Mouse (Mus musculus): ENCODE measurements around the gene Dnajc16. TPM values are rescaled to one million over a fixed set of nuclear protein-coding genes. Genes with fewer than 3 reads are reported as not detected.

Dnajc16 gene
- polyA plus RNA-seq, 1 experiment from 2014 or later: 4.8 TPM

DNA sequence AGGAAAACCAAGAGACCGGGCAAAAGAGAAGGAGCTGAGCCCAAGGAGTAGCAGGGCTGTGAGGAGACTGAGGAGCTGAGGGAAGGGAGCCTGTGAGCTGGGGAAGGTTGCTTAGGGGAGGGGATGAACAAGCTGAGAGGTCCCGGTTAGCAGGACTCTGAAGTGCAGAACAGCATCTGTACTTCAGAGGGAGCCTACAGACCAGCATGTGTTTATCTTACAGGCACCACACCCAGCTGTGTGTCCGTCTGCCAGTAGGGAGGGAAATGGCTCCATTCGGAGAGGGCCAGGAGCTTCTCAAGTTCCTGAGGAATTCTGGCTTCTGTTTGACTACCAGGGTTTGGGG lies 38.7 kb downstream of the Dnajc16 start:
- H3K27me3 ChIP-seq (ENCODE audit: poor library complexity, severe bottlenecking): peaks cover 6% of the 10 kb centered on the region
- peaks cover 16% of the 10 kb centered on the region for H3K4me1 ChIP-seq
- WGBS: 21% methylated on average over 4 of the region's 4 CpGs
- no peak overlapping the region for H3K27ac ChIP-seq
- H3K9me3 ChIP-seq: no peaks in the 10 kb centered on the region
- H3K36me3 ChIP-seq (replicated peaks): no peaks in the 10 kb centered on the region
- no peak overlapping the region for H3K4me3 ChIP-seq
- no peak for DNase-seq (ENCODE audit: extremely low spot score, low spot score)

DNA sequence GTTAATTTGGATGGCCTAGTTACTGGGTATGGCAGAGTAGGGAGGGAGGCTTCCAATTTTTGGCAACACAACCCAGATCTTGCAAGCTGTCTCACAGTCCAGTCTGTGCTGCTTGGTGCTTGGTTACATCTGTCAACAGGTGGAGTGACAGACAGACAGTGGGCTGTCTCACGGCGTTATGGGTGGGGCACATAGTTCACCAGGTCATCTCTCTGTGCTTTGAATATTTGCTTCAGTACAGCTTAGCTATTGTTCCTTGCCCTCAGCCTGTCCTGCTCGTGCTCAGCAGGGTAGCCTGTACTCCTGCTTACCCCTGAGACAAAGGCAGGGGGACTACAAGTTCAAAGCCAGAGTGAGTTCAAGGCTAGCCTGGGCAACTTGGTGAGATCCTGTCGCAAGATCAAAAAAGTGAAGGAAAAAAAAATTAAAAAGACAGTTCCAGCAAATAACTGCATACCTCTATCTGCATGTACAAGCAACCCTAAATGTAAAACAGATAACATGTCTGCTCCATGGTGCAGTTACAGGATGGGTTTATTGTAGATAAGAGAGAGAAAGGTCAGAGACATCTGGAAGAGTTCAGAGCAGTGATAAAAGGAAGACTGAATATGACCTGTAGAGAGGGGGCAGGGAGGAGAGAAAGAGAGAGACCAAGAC lies 39.2 kb downstream of the Dnajc16 start:
- WGBS: 58% methylated on average over 4 of the region's 4 CpGs
- H3K4me1 ChIP-seq: peaks cover 19% of the 10 kb centered on the region
- H3K27me3 ChIP-seq (ENCODE audit: poor library complexity, severe bottlenecking): peaks cover 11% of the 10 kb centered on the region
- no peaks in the 10 kb centered on the region for H3K9me3 ChIP-seq
- H3K27ac ChIP-seq: no peak overlapping the region
- no peak for DNase-seq (ENCODE audit: extremely low spot score, low spot score)
- no peaks in the 10 kb centered on the region for H3K36me3 ChIP-seq (replicated peaks)
- no peak overlapping the region for H3K4me3 ChIP-seq

- Histone ChIP-seq H3K36me3 (replicated peaks) (no peaks in the 10 kb centered on the region), H3K4me1 (peaks cover 21% of the 10 kb centered on the region), H3K27me3 (ENCODE audit: poor library complexity, severe bottlenecking) (peaks cover 13% of the 10 kb centered on the region), H3K27ac (0 out of 2 replicates have a peak overlapping the region, but pooled peaks have one; percentile 26), H3K9me3 (no peaks in the 10 kb centered on the region), H3K4me3 (no peak overlapping the region)
- WGBS: 67% methylated on average over 3 of the region's 3 CpGs
- no peak for DNase-seq (ENCODE audit: extremely low spot score, low spot score)
Measured at GRCm38 (mm10) chr4:141750826-141751225, 39.9 kb downstream of the Dnajc16 start.

GRCm38 (mm10) chr4:141749557-141749956 lies 41.2 kb downstream of the Dnajc16 start:
- WGBS: 50% methylated on average over 11 of the region's 11 CpGs
- H3K27me3 ChIP-seq (ENCODE audit: poor library complexity, severe bottlenecking): peaks cover 13% of the 10 kb centered on the region
- H3K9me3 ChIP-seq: no peaks in the 10 kb centered on the region
- H3K27ac ChIP-seq: no peak overlapping the region
- no peak overlapping the region for H3K4me3 ChIP-seq
- peaks cover 21% of the 10 kb centered on the region for H3K4me1 ChIP-seq
- DNase-seq (ENCODE audit: extremely low spot score, low spot score): no peak
- no peaks in the 10 kb centered on the region for H3K36me3 ChIP-seq (replicated peaks)

- H3K4me3 ChIP-seq: no peak within 1 kb of the TSS
- no peaks in the 10 kb centered on the region for H3K9me3 ChIP-seq
- WGBS: 24% methylated on average over 25 of the region's 25 CpGs
- peaks cover 13% of the 10 kb centered on the region for H3K27me3 ChIP-seq (ENCODE audit: poor library complexity, severe bottlenecking)
- no peak within 1 kb of the TSS for H3K27ac ChIP-seq
- no peak for DNase-seq (ENCODE audit: extremely low spot score, low spot score)
- H3K4me1 ChIP-seq: peaks cover 14% of the 10 kb centered on the region
- H3K36me3 ChIP-seq (replicated peaks): no peaks in the 10 kb centered on the region
Measured at GRCm38 (mm10) chr4:141746578-141747346, 44.0 kb downstream of the Dnajc16 start, which contains the start of gene Agmat. Agmat (plus strand) TSS chr4:141746672.

DNA sequence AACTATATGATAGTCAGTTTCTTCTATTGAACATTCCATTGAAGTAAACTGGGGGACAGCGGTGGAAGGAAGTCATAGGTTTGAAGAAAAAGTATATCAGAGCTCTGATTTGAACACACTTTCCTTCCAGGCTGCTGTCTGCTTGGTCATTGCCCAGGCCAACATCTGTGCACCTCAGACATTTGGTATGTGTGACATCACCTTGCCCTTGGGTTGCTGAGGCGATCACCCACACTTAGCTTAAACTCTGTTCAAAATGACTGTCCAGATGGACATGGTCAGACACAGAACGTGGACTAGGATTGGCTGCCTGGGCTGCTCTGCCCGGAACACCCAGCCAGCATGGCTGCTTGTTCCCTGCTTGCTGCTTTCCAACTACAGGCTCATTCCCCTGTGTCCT lies 48.4 kb downstream of the Dnajc16 start:
- H3K4me3 ChIP-seq: no peak overlapping the region
- DNase-seq (ENCODE audit: extremely low spot score, low spot score): no peak
- peaks cover 10% of the 10 kb centered on the region for H3K27me3 ChIP-seq (ENCODE audit: poor library complexity, severe bottlenecking)
- H3K36me3 ChIP-seq (replicated peaks): no peaks in the 10 kb centered on the region
- no peak overlapping the region for H3K27ac ChIP-seq
- WGBS: 93% methylated on average over 4 of the region's 4 CpGs
- peaks cover 6% of the 10 kb centered on the region for H3K4me1 ChIP-seq
- no peaks in the 10 kb centered on the region for H3K9me3 ChIP-seq

DNA sequence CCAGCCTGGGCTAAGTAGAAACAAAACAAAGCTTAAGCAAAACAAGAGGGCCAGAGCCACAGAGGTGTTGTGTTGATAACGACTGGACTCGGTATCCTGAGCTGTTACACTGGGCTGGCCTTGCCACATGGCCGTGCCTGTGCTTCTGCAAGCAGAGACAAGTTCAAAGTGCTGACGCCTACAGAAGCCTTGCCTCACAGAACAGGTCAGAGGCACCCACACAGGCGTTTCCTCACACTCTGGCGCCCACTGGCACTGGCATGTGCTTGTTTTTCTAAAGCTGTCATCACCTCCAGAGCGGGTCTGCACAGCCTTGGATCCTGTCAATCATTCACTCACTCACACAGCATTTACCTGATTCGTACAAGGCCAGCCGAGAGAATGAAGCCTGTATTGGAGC lies 48.9 kb downstream of the Dnajc16 start:
- 80% methylated on average over 9 of the region's 9 CpGs for WGBS
- H3K36me3 ChIP-seq (replicated peaks): no peaks in the 10 kb centered on the region
- no peak for DNase-seq (ENCODE audit: extremely low spot score, low spot score)
- H3K4me1 ChIP-seq: peaks cover 5% of the 10 kb centered on the region
- no peak overlapping the region for H3K27ac ChIP-seq
- H3K4me3 ChIP-seq: no peak overlapping the region
- peaks cover 5% of the 10 kb centered on the region for H3K27me3 ChIP-seq (ENCODE audit: poor library complexity, severe bottlenecking)
- H3K9me3 ChIP-seq: no peaks in the 10 kb centered on the region

DNA sequence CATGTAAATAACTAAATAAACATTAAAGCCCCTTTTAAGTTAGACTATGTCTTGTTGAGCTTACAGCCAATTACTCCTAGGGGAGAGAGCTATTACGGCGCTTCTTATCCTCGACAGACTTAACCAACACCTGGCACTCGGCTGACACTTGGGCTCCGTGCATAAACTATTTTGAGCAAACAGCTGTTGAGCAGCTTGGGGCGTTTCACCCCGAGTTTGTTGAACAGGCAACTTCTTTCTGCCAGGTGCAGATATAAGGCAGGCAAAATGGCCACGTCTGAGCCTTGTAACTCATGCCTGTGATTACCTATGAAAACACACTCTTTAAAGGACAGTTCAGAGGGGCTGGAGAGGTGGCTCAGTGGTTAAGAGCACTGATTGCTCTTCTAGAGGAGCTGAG lies 52.7 kb downstream of the Dnajc16 start:
- H3K4me3 ChIP-seq: no peak overlapping the region
- no peaks in the 10 kb centered on the region for H3K36me3 ChIP-seq (replicated peaks)
- no peak overlapping the region for H3K27ac ChIP-seq
- WGBS: 84% methylated on average over 8 of the region's 8 CpGs
- no peaks in the 10 kb centered on the region for H3K27me3 ChIP-seq (ENCODE audit: poor library complexity, severe bottlenecking)
- no peak for DNase-seq (ENCODE audit: extremely low spot score, low spot score)
- H3K9me3 ChIP-seq: no peaks in the 10 kb centered on the region
- H3K4me1 ChIP-seq: peaks cover 13% of the 10 kb centered on the region

DNA sequence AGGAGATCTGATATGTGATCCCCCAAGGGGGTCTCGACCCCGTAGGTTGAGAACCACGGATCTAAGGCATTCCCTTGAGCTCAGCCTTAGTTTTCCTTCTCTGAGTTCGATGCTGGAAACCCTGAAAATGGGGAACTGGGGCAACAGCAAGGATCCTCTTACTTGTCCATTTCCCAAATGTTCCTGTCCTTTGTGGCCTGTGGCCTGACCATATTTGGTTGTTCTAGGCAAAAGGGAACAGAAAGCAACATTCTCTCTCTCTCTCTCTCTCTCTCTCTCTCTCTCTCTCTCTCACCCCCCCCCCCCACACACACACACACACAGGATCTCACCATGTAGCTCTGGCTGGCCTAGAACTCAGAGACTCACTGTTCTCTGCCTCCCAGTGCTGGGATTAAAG lies 53.9 kb downstream of the Dnajc16 start:
- Histone ChIP-seq H3K4me1 (peaks cover 13% of the 10 kb centered on the region), H3K27me3 (ENCODE audit: poor library complexity, severe bottlenecking) (no peaks in the 10 kb centered on the region), H3K9me3 (no peaks in the 10 kb centered on the region), H3K27ac (no peak overlapping the region), H3K4me3 (no peak overlapping the region), H3K36me3 (replicated peaks) (no peaks in the 10 kb centered on the region)
- DNase-seq (ENCODE audit: extremely low spot score, low spot score): no peak
- 85% methylated on average over 4 of the region's 4 CpGs for WGBS

- Histone ChIP-seq H3K4me3 (peak overlapping the region; percentile 52), H3K36me3 (replicated peaks) (no peaks in the 10 kb centered on the region), H3K9me3 (no peaks in the 10 kb centered on the region), H3K27me3 (ENCODE audit: poor library complexity, severe bottlenecking) (no peaks in the 10 kb centered on the region), H3K4me1 (peaks cover 13% of the 10 kb centered on the region), H3K27ac (peak overlapping the region; percentile 81)
- DNase-seq (ENCODE audit: extremely low spot score, low spot score): no peak
- WGBS: 23% methylated on average over 9 of the region's 9 CpGs
Measured at GRCm38 (mm10) chr4:141735206-141735560, 55.5 kb downstream of the Dnajc16 start.

- peak; percentile 93 for DNase-seq (ENCODE audit: extremely low spot score, low spot score)
- H3K36me3 ChIP-seq (replicated peaks): no peaks in the 10 kb centered on the region
- peak overlapping the region; percentile 81 for H3K27ac ChIP-seq
- no peaks in the 10 kb centered on the region for H3K27me3 ChIP-seq (ENCODE audit: poor library complexity, severe bottlenecking)
- H3K4me3 ChIP-seq: peak overlapping the region; percentile 52
- WGBS: 6% methylated on average over 24 of the region's 24 CpGs
- H3K9me3 ChIP-seq: no peaks in the 10 kb centered on the region
- peaks cover 13% of the 10 kb centered on the region for H3K4me1 ChIP-seq
Measured at GRCm38 (mm10) chr4:141734446-141735205, 56.1 kb downstream of the Dnajc16 start.

GRCm38 (mm10) chr4:141731766-141732165 lies 59.0 kb downstream of the Dnajc16 start:
- 81% methylated on average over 5 of the region's 5 CpGs for WGBS
- Histone ChIP-seq H3K27ac (no peak overlapping the region), H3K9me3 (no peaks in the 10 kb centered on the region), H3K4me3 (no peak overlapping the region), H3K27me3 (ENCODE audit: poor library complexity, severe bottlenecking) (no peaks in the 10 kb centered on the region), H3K4me1 (peaks cover 13% of the 10 kb centered on the region), H3K36me3 (replicated peaks) (no peaks in the 10 kb centered on the region)
- DNase-seq (ENCODE audit: extremely low spot score, low spot score): no peak

DNA sequence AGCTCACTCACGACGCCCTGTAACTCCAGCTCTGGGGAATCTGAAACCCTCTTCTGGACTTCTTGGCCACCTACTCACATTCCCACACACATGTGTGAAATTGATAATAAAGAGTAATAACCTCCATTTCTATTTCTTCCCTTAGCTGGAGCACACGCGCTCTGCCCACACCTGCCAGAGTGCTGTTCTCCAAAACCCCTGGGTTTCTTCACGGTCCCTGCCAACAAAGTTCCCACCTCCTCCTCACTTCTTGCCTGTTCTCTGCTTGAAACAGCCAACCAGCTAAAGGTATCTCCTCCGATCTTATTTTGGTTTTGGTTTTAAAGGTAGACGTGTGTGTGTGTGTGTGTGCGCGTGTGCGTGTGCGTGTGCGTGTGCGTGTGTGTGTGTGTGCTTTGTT lies 60.3 kb downstream of the Dnajc16 start:
- DNase-seq (ENCODE audit: extremely low spot score, low spot score): no peak
- Histone ChIP-seq H3K4me3 (no peak overlapping the region), H3K27ac (no peak overlapping the region), H3K36me3 (replicated peaks) (no peaks in the 10 kb centered on the region), H3K9me3 (no peaks in the 10 kb centered on the region), H3K4me1 (peaks cover 13% of the 10 kb centered on the region), H3K27me3 (ENCODE audit: poor library complexity, severe bottlenecking) (no peaks in the 10 kb centered on the region)
- WGBS: 86% methylated on average over 13 of the region's 13 CpGs
